Mouse (Mus musculus) brain, embryonic 14.5 days (tissue): ENCODE measurements around the gene Axin1.

Source experiments
- CTCF ChIP-seq: fragments of 200-500 bp; IDR thresholded peaks from 2 replicates; pipeline ENCODE4 v1.5.1; 2012; ENCODE audit warnings: inconsistent platforms, mild to moderate bottlenecking, moderate library complexity, borderline replicate concordance; ENCODE audit not compliant: insufficient read depth, insufficient read length; ENCODE audit errors: extremely low read depth
- POLR2A ChIP-seq: fragments of 200-500 bp; IDR thresholded peaks from 2 replicates; pipeline ENCODE4 v1.6.1; 2012; ENCODE audit warnings: mild to moderate bottlenecking, inconsistent platforms, borderline replicate concordance; ENCODE audit not compliant: poor library complexity, insufficient read depth, insufficient read length, severe bottlenecking; ENCODE audit errors: extremely low read depth

DNA sequence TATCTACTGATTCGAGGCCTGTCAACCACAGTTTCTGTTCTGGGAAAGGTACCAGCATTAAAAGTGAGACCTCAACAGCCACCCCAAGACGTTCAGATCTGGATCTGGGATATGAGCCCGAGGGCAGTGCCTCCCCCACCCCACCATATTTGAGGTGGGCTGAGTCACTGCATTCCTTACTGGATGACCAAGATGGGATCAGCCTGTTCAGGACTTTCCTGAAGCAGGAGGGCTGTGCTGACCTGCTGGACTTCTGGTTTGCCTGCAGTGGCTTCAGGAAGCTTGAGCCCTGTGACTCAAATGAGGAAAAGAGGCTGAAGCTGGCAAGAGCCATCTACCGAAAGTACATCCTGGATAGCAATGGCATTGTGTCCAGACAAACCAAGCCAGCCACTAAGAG, 4.3 kb downstream of the Axin1 start:
- TF ChIP-seq POLR2A (no peak), CTCF (no peak)
